Mouse (Mus musculus): ENCODE data around the gene Dguok. TPM values are rescaled to one million over a fixed set of nuclear protein-coding genes. Genes with fewer than 3 reads are reported as not detected.

Gene Dguok
- polyA plus RNA-seq, 1 experiment = 39.5 TPM

GRCm38 (mm10) chr6:83459034-83459644, 47.6 kb downstream of the Dguok start, which contains the start of gene Tet3:
Gene Tet3, minus strand, starts transcription at chr6:83459084.
- no peak for DNase-seq (ENCODE audit: low read depth, low spot score)
- 43% methylated on average over 4 of the region's 4 CpGs for WGBS

GRCm38 (mm10) chr6:83456984-83457810, 49.6 kb downstream of the Dguok start:
- WGBS = 5% methylated on average over 33 of the region's 33 CpGs

GRCm38 (mm10) chr6:83456131-83456983, 50.4 kb downstream of the Dguok start:
- WGBS = under 1% methylated on average over 92 of the region's 105 CpGs
- DNase-seq (ENCODE audit: low read depth, low spot score) = no peak

More at GRCm38 (mm10) chr6:83456984-83457810, 49.6 kb downstream of the Dguok start:
- DNase-seq (ENCODE audit: low read depth, low spot score) = peak; percentile 87

DNA sequence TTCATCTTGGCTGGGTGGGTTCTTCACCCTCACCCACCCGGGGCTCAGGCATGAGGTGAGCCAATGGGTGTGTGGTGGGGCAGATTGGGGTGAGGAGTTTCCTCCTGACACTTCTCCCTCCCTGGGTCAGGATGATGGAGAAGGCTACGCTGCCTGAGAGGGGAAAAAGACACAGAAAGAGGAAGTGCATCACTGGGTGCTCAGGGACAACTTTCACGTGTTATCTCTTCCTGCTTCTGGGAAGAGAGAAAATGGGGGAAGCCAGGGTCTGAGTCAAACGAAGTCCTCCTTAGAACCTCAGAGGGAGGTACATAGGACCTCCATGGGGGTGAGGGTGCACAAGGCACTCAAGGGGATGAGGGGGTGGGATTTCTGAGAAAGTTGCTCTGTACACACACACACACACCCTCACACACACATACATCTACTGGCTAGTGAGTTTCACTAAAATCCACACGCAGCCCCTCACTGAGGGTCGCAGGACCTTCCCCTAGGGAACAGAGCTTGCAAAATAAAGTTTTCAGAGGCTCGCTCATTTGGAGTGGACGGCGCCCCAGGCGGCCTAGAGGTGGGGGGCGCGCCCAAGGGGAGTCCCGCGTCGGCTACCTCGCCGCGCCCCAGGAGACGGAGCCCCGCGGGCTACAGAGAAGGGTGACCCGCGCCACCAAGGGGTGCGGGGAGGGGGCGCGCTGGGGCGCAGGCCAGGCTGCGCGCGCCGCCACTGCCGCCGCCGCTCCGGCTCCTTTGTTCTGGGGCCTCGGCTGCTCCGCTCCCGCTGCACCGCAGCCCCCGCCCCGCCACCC, 51.2 kb downstream of the Dguok start:
- under 1% methylated on average over 34 of the region's 41 CpGs for WGBS
- no peak for DNase-seq (ENCODE audit: low read depth, low spot score)

DNA sequence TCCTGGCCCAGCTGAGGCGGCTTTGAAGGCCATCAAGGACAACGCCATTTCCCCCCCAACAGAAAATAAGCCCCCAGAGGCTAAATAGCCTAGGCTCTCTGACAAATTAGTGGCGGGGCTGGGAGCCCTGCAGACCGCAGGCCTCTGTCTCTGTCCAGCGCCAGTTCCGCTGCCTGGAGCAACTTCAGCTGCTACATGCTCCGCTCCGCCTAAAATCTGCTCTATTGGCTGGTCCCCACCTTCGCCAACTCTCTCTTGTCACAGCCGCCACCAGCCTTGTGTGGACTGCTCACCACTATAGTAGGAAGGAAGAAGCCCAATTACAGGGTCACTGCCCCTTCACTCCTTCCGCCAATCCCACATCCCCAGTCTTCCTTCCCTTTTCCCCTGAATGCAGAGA, 53.1 kb downstream of the Dguok start:
- WGBS = 66% methylated on average over 11 of the region's 11 CpGs
- no peak for DNase-seq (ENCODE audit: low read depth, low spot score)

- DNase-seq (ENCODE audit: low read depth, low spot score) = no peak
- 46% methylated on average over 9 of the region's 9 CpGs for WGBS
Observed at GRCm38 (mm10) chr6:83450451-83451303, 56.1 kb downstream of the Dguok start.

- no peak for DNase-seq (ENCODE audit: low read depth, low spot score)
- 14% methylated on average over 3 of the region's 3 CpGs for WGBS
Observed at GRCm38 (mm10) chr6:83449440-83449839, 57.3 kb downstream of the Dguok start.

DNA sequence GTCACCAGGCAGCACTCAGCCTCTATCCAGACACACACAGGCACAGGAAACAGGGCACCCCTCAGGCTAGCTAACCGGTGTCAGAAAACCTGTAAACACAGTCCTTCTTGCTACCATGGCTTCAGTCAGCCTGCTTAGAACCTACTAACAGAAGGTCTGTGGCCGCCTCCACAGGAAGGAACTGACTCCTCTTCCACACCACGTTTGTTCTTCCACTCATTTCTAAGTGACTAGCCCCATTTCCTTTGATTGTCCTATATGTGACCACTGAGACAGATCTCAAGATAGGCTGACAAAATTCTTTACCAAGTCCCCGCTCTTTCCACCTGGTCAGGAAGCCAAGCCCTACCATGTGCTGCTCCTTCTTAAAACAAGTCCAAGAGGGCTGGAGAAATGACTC, 57.9 kb downstream of the Dguok start:
- DNase-seq (ENCODE audit: low read depth, low spot score) = no peak
- 69% methylated on average over 4 of the region's 4 CpGs for WGBS

DNA sequence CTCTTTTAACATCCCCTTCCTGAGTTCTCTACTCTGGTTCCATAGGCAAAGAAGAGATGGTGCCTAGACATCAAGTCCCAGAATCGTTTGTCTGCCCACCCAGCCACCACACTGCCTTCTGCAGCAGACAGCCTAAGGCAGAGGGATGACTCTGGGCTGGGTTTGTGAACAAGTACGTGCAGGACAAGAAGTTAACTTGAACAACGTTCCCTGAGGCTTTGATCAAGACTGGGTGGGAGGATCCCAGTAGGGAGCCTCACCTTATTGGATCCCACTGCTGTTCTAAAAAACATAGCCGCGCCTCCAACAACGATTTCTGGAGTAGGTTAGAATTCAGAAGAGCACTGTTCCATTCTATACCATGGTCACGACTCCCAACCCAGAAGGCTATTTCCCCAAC, 59.7 kb downstream of the Dguok start:
- whole genome bisulfite sequencing = 51% methylated on average over 7 of the region's 7 CpGs

GRCm38 (mm10) chr6:83445796-83446195, 61.0 kb downstream of the Dguok start:
- WGBS = 36% methylated on average over 2 of the region's 2 CpGs
- DNase-seq (ENCODE audit: low read depth, low spot score) = peak; percentile 73

More for the DNA sequence above, 59.7 kb downstream of the Dguok start:
- no peak for DNase-seq (ENCODE audit: low read depth, low spot score)

GRCm38 (mm10) chr6:83443441-83444340, 63.1 kb downstream of the Dguok start:
- WGBS = 5% methylated on average over 13 of the region's 13 CpGs
- peak; percentile 74 for DNase-seq (ENCODE audit: low read depth, low spot score)

- 37% methylated on average over 3 of the region's 3 CpGs for WGBS
Observed at GRCm38 (mm10) chr6:83442639-83443038, 64.1 kb downstream of the Dguok start.

GRCm38 (mm10) chr6:83441259-83442061, 65.3 kb downstream of the Dguok start:
- DNase-seq (ENCODE audit: low read depth, low spot score) = no peak
- under 1% methylated on average over 48 of the region's 48 CpGs for WGBS

More at GRCm38 (mm10) chr6:83442639-83443038, 64.1 kb downstream of the Dguok start:
- no peak for DNase-seq (ENCODE audit: low read depth, low spot score)

DNA sequence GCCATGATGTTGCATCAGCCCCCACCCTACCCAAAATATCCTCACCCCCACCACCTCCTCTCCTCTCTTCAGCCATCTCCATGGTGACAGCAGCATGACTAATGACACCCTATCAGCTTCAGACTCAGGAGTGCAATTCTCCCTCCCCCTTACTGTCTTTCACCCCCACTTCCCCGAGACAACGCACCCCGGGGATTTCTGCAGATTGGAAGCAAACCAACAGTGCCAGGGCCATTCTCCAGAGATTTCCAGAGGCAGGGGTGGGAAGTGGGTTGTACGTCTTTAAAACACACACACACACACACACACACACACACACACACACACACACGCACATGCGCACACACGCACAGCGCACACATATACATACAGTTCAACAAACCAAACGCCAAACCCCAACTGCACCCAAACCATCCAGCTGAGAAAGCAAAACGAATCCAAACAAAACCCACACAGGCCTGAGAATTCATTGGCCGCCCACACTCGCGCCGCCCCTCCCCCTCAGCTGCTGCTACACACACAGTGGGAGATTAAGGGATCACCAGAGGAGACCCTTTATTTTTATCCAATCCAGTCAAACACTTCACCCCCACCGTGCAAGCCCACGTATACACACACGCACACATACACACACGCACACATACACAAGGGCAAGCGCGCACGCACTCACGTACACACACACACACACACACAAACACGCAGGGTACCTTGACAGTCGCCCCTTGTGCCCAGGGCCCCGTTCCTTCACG, 66.1 kb downstream of the Dguok start:
- DNase-seq (ENCODE audit: low read depth, low spot score) = no peak
- 8% methylated on average over 26 of the region's 26 CpGs for WGBS

DNA sequence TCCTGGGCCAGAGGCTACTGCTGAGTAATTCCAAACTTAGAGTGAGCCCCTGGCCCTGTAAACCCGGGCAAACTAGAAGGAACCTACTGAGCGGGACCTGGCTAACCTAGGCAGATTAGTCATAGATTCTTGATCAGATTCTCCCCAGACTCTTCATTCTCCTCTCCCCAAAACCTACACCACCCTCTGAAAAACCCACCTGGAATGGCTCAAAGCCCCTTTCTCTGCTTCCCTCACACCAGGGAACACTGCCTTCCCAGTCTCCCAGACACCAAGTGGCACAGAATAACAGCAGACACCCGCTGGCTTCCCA, 66.6 kb downstream of the Dguok start:
- WGBS = 44% methylated on average over 3 of the region's 3 CpGs

DNA sequence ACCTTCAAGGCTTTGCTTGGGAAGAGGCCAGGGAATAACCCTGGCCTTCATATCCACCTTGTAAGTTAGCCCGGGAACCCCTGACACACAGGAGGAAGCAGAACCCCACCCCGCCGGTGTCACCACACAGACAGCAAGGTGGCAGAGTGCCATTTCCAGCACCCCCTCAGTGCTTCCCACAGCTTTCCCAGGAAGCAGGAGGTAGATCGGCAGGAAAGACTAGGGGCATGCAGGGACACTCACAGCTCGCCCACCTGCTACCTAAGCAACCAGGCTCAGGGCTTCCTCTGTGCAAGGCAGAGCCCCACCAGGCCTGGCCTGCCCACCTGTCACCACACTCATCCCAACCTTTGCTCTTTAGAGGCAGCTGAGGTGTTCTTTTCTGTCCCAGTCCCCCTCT, 67.0 kb downstream of the Dguok start:
- WGBS = 23% methylated on average over 5 of the region's 5 CpGs
- DNase-seq (ENCODE audit: low read depth, low spot score) = no peak

More for the DNA sequence above, 66.6 kb downstream of the Dguok start:
- DNase-seq (ENCODE audit: low read depth, low spot score) = no peak

All from large intestine, adult 2 months (tissue).